Mouse (Mus musculus): ENCODE results near the gene Trim44. TPM values are rescaled to one million over a fixed set of nuclear protein-coding genes. Genes with fewer than 3 reads are reported as not detected.

The Trim44 gene
- total RNA-seq (2023) = 45.0 TPM

DNA sequence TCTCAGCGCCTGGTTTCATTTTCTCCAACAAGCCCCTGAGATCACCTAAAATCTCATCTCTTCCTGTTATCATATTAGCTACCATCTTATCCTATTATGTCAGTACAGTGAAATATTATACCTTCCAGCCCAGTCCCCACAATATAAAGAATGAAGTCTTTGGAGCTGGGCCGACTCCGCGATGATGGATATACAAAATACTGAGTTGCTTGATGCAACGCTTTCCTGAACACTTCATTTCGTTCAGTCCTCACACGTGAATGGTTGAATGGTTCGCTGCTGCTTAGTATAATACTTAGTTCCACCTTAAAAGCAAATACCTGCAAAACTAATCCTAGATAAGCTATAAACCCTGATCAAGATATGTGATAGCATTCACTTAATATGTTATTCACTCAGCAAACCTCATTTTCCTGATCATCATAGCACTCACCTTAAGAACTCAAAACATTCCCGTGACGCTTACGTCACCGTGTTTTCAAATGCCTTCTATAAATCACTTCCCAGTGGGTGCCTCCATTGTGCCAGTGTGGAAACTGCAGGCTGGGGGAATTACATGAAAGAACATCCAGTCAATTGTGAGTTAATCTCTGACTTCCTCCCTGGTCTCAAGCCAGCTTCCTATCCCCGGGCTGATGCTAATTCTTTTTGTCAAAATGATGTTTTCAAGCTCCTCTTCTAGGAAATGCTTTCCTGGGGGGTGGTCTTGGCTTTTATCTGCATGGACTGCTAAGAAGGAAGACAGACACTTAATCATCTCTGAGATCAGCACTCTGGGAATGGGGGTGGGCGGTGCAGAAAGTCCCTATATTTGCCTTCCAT lies at the start of gene Trim44:
Gene Trim44, minus strand, starts transcription at position 466 of the 822 bp plus-strand sequence.

GRCm38 (mm10) chr2:102451671-102452549 lies 44.3 kb upstream of the Trim44 start, which contains the start of gene Fjx1:
Gene Fjx1, minus strand, starts transcription at chr2:102452499.

Other genes starting within 250 kb of the Trim44 start
- 0.43 TPM for gene Ldlrad3, start 221.4 kb downstream of the Trim44 start, total RNA-seq (2023)
- not detected for gene Fjx1, start 44.7 kb upstream of the Trim44 start, total RNA-seq (2023)
- gene Pamr1, start 142.2 kb upstream of the Trim44 start, total RNA-seq (2023) = not detected

All from CD8-positive naive resting alpha-beta T cell, adult 57 days (primary cell).